Mouse (Mus musculus) heart, embryonic 13.5 days (tissue): Measurements from ENCODE around the gene Mpz. TPM values are rescaled to one million over a fixed set of nuclear protein-coding genes. Genes with fewer than 3 reads are reported as not detected.
"Not testable (repeated sequence)": the region's sequence is repeated elsewhere in the genome, so short reads cannot be mapped to it uniquely, and the experiment has no call there.

Experiments used
- ATAC-seq: fragments of 200-750 bp; cut with Nextera tagmentation; 2 replicates; pipeline ENCODE4 v1.8.0; 2017; ENCODE audit warnings: moderate TSS enrichment; ENCODE audit not compliant: insufficient number of reproducible peaks, low FRiP score, low TSS enrichment; ENCODE audit errors: extremely low read depth
- H3K27ac ChIP-seq: fragments of 300-500 bp; sonication (generic); replicated peaks from 2 replicates; pipeline ENCODE4 v1.5.1; 2015; ENCODE audit warnings: moderate library complexity, mild to moderate bottlenecking, inconsistent platforms
- H3K27me3 ChIP-seq: fragments of 300-500 bp; sonication (generic); replicated peaks from 2 replicates; pipeline ENCODE4 v1.6.1; 2015; ENCODE audit warnings: mild to moderate bottlenecking, inconsistent platforms
- H3K36me3 ChIP-seq: fragments of 300-500 bp; sonication (generic); 2 replicates; pipeline ENCODE4 v1.6.1; 2015; ENCODE audit warnings: mild to moderate bottlenecking, inconsistent platforms
- H3K4me1 ChIP-seq: fragments of 300-500 bp; sonication (generic); 2 replicates; pipeline ENCODE4 v1.6.1; 2015; ENCODE audit warnings: inconsistent platforms
- H3K4me2 ChIP-seq: fragments of 300-500 bp; sonication (generic); 2 replicates; pipeline ENCODE4 v1.6.1; 2015; ENCODE audit warnings: inconsistent platforms, mild to moderate bottlenecking, moderate library complexity
- H3K4me3 ChIP-seq: fragments of 300-500 bp; sonication (generic); 2 replicates; pipeline ENCODE4 v1.5.1; 2015; ENCODE audit warnings: moderate library complexity, mild to moderate bottlenecking, inconsistent platforms
- H3K9ac ChIP-seq: fragments of 300-500 bp; sonication (generic); 2 replicates; pipeline ENCODE4 v1.6.1; 2015; ENCODE audit warnings: inconsistent platforms, mild to moderate bottlenecking, moderate library complexity
- H3K9me3 ChIP-seq: fragments of 300-500 bp; sonication (generic); 2 replicates; pipeline ENCODE4 v1.6.1; 2016; ENCODE audit warnings: inconsistent platforms
- WGBS: fragments of 180-500 bp; shearing (Covaris S2); methylation state at CpG from one replicate; pipeline ENCODE4 v1.1.7; 2015; ENCODE audit warnings: mixed read lengths; 5-methylcytosine and 5-hydroxymethylcytosine counted together
- polyA plus RNA-seq: library from polyadenylated mRNA; unstranded; fragments of >200 nt; fragmentation: Nextera tagmentation; extraction: Ambion mirVana; gene quantifications from 2 replicates; pipeline ENCODE4 v1.2.1, GENCODE M21; 2015

The Mpz gene
- polyA plus RNA-seq, 1 experiment from 2014 or later: 0.33 TPM

- H3K9ac ChIP-seq: no peak overlapping the region
- no peak overlapping the region for H3K4me3 ChIP-seq
- no peaks in the 10 kb centered on the region for H3K27me3 ChIP-seq
- WGBS: 79% methylated on average over 1 of the region's 1 CpGs
- ATAC-seq: no peak
- H3K9me3 ChIP-seq: no peaks in the 10 kb centered on the region
- H3K4me2 ChIP-seq: no peak overlapping the region
- peaks cover 3% of the 10 kb centered on the region; the same call in 1 of the 2 replicates for H3K4me1 ChIP-seq
- H3K36me3 ChIP-seq: peaks cover 90% of the 10 kb centered on the region
- no peak overlapping the region for H3K27ac ChIP-seq
Measured at GRCm38 (mm10) chr1:171130971-171131370, 19.5 kb upstream of the Mpz start.

GRCm38 (mm10) chr1:171135600-171135999, 14.9 kb upstream of the Mpz start:
- no peak for ATAC-seq
- Histone ChIP-seq H3K4me2 (no peak overlapping the region), H3K9ac (no peak overlapping the region), H3K27me3 (no peaks in the 10 kb centered on the region), H3K9me3 (no peaks in the 10 kb centered on the region), H3K4me3 (no peak overlapping the region), H3K27ac (no peak overlapping the region), H3K36me3 (peaks cover 94% of the 10 kb centered on the region), H3K4me1 (peaks cover 3% of the 10 kb centered on the region; the same call in 1 of the 2 replicates)
- WGBS: 96% methylated on average over 2 of the region's 2 CpGs

GRCm38 (mm10) chr1:171137486-171138155, 12.9 kb upstream of the Mpz start:
- not testable (repeated sequence) for H3K27me3 ChIP-seq, H3K9ac ChIP-seq, H3K9me3 ChIP-seq, H3K4me2 ChIP-seq, H3K4me1 ChIP-seq, ATAC-seq, H3K27ac ChIP-seq, H3K4me3 ChIP-seq
- peaks cover 96% of the 10 kb centered on the region for H3K36me3 ChIP-seq
- WGBS: 89% methylated on average over 8 of the region's 8 CpGs

- not testable (repeated sequence) for H3K27me3 ChIP-seq, H3K27ac ChIP-seq, H3K9me3 ChIP-seq, H3K9ac ChIP-seq, H3K4me2 ChIP-seq, ATAC-seq, H3K4me3 ChIP-seq, H3K4me1 ChIP-seq
- peaks cover 78% of the 10 kb centered on the region for H3K36me3 ChIP-seq
- WGBS: 81% methylated on average over 11 of the region's 11 CpGs
Measured at GRCm38 (mm10) chr1:171142981-171143380, 7.5 kb upstream of the Mpz start.

DNA sequence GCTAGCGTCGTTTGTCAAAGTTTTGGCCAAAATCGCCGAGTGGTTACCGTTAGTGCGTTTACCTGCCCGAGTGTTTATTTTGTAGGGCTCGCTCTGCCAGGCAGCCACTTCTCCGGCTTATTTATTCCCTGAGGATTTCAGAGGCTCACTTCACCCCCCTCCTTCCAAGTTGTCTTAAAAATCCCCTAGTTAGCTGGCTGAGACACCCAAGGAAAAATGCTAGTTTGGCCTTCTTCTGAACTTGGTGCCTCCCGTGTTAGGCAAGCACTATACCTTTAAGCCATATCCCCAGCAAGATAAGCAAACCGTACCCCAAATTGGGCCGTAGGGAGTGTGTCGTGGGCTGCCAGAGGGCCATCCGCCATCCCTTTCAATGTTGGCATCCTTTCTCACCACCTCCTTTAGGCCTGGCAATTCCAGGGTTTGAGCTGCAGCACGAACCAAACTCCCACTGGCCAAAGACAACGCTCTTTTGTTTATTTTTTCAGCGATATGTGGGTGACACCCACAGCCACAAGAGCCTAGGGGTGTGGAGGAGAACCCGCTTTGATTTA, 404 bp downstream of the Mpz start:
- 4% methylated on average over 18 of the region's 18 CpGs for WGBS
- H3K4me3 ChIP-seq: peak overlapping the region; percentile 77
- H3K27ac ChIP-seq: peak overlapping the region; percentile 60
- peak overlapping the region; percentile 77 for H3K4me2 ChIP-seq
- peaks cover 27% of the 10 kb centered on the region for H3K4me1 ChIP-seq
- ATAC-seq: 0 out of 2 replicates have a peak, but pooled peaks have one; percentile 30
- H3K36me3 ChIP-seq: peaks cover 3% of the 10 kb centered on the region
- no peaks in the 10 kb centered on the region for H3K9me3 ChIP-seq
- peak overlapping the region; percentile 95 for H3K9ac ChIP-seq
- peaks cover 14% of the 10 kb centered on the region for H3K27me3 ChIP-seq

DNA sequence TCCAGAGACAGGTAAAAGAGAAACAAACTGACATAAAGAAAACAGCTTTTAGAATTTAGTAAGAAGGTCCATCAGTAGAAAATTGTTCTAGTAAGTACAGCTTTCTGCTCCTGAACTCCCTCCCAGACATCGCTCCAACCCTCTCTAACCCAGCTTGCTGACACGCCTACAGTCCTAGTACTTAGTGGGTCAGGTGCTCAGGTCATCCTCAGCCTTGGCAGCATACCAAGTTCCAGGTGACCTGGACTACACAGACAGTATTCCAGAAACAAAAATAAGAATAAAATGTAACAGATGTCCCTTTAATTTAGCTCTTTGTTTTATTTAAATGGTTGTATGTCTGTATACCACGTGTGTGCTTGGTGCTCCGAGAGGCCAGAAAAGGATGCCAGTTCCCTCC, 1.5 kb downstream of the Mpz start:
- no peak overlapping the region for H3K27ac ChIP-seq
- ATAC-seq: no peak
- WGBS: 83% methylated on average over 4 of the region's 4 CpGs

DNA sequence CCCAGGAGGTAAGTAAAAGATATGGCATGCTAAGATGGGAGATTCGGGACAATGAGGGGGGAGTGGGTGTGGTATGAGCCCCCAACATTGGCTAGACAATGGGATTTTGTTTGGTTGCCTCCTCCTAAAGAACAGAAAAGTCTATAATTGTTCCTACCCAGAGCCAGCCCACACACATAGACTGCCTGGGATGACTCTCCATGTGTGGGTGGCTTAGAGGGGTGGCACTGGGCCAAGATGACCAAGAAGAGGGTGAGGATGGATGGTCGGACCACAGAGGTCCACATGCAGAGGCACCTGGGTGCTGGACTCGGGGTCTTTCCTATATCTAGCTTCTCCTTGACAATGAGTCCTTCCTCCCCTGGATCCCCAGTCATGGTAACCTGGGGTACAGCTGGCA, 6.1 kb downstream of the Mpz start:
- Histone ChIP-seq H3K36me3 (no peaks in the 10 kb centered on the region), H3K4me1 (peaks cover 9% of the 10 kb centered on the region), H3K4me3 (no peak overlapping the region), H3K4me2 (no peak overlapping the region), H3K9me3 (no peaks in the 10 kb centered on the region), H3K27me3 (peaks cover 59% of the 10 kb centered on the region), H3K9ac (no peak overlapping the region), H3K27ac (no peak overlapping the region)
- ATAC-seq: no peak
- 65% methylated on average over 3 of the region's 3 CpGs for WGBS

More for the DNA sequence above, 1.5 kb downstream of the Mpz start:
- Histone ChIP-seq H3K27me3 (peaks cover 25% of the 10 kb centered on the region), H3K4me3 (no peak overlapping the region), H3K9me3 (no peaks in the 10 kb centered on the region), H3K4me2 (no peak overlapping the region), H3K9ac (no peak overlapping the region), H3K36me3 (no peaks in the 10 kb centered on the region), H3K4me1 (peaks cover 27% of the 10 kb centered on the region)

- ATAC-seq: no peak
- Histone ChIP-seq H3K27me3 (peaks cover 59% of the 10 kb centered on the region), H3K4me1 (peaks cover 9% of the 10 kb centered on the region), H3K36me3 (no peaks in the 10 kb centered on the region), H3K9me3 (no peaks in the 10 kb centered on the region), H3K4me2 (no peak overlapping the region), H3K9ac (no peak overlapping the region), H3K27ac (no peak overlapping the region), H3K4me3 (no peak overlapping the region)
Measured at GRCm38 (mm10) chr1:171157965-171158364, 7.5 kb downstream of the Mpz start.

DNA sequence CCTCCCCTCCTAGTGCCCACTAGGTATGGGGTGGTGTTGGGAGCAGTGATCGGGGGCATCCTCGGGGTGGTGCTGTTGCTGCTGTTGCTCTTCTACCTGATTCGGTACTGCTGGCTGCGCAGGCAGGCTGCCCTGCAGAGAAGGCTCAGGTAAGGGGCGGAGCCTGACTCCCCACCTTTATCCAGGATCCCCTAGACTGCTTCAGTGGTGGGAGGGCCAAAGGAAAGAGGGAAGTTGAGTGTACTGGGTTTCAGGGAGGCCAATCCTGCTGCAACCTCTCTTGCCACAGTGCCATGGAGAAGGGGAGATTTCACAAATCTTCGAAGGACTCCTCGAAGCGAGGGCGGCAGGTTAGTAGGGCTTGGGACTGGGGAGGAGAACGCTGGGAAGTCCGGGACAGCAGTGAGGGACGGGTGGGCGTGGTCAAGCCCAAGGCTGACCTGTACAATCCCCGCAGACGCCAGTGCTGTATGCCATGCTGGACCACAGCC, 9.0 kb downstream of the Mpz start:
- 4% methylated on average over 15 of the region's 15 CpGs for WGBS
- no peak for ATAC-seq
- peak overlapping the region; percentile 67 for H3K9ac ChIP-seq

GRCm38 (mm10) chr1:171162526-171162925, 12.0 kb downstream of the Mpz start:
- no peaks in the 10 kb centered on the region for H3K9me3 ChIP-seq
- ATAC-seq: no peak
- WGBS: 80% methylated on average over 3 of the region's 3 CpGs
- H3K36me3 ChIP-seq: no peaks in the 10 kb centered on the region
- no peak overlapping the region for H3K9ac ChIP-seq
- peaks cover 9% of the 10 kb centered on the region for H3K4me1 ChIP-seq
- H3K27me3 ChIP-seq: peaks cover 34% of the 10 kb centered on the region
- no peak overlapping the region for H3K27ac ChIP-seq
- no peak overlapping the region for H3K4me2 ChIP-seq
- no peak overlapping the region for H3K4me3 ChIP-seq

More for the DNA sequence above, 9.0 kb downstream of the Mpz start:
- no peak overlapping the region for H3K27ac ChIP-seq
- H3K4me3 ChIP-seq: peak overlapping the region; percentile 33
- peaks cover 9% of the 10 kb centered on the region for H3K4me1 ChIP-seq
- H3K36me3 ChIP-seq: no peaks in the 10 kb centered on the region
- H3K9me3 ChIP-seq: no peaks in the 10 kb centered on the region
- H3K4me2 ChIP-seq: peak overlapping the region; percentile 67
- H3K27me3 ChIP-seq: peaks cover 59% of the 10 kb centered on the region

- H3K4me2 ChIP-seq: no peak overlapping the region
- H3K4me3 ChIP-seq: no peak overlapping the region
- H3K9ac ChIP-seq: 0 out of 2 replicates have a peak overlapping the region, but pooled peaks have one; percentile 20
- no peak for ATAC-seq
- no peaks in the 10 kb centered on the region for H3K36me3 ChIP-seq
- peaks cover 20% of the 10 kb centered on the region for H3K27me3 ChIP-seq
- 32% methylated on average over 3 of the region's 3 CpGs for WGBS
- no peak overlapping the region for H3K27ac ChIP-seq
- peaks cover 8% of the 10 kb centered on the region for H3K4me1 ChIP-seq
- no peaks in the 10 kb centered on the region for H3K9me3 ChIP-seq
Measured at GRCm38 (mm10) chr1:171164258-171164657, 13.7 kb downstream of the Mpz start.
